Mouse (Mus musculus): ENCODE measurements around the gene Clgn. TPM values are rescaled to one million over a fixed set of nuclear protein-coding genes. Genes with fewer than 3 reads are reported as not detected.

Gene Clgn
- polyA plus RNA-seq, 1 experiment = not detected

- no peak for TF ChIP-seq GATA1 (IDR thresholded peaks at IDR 0.05; ENCODE audit: low read length)
These were observed 18.8 kb downstream of the Clgn start for GRCm38 (mm10) chr8:83408496-83408895.

GRCm38 (mm10) chr8:83416878-83417277 is 27.2 kb downstream of the Clgn start:
- TF ChIP-seq GATA1 (IDR thresholded peaks at IDR 0.05; ENCODE audit: low read length) = no peak

GRCm38 (mm10) chr8:83417970-83418369 is 28.3 kb downstream of the Clgn start:
- TF ChIP-seq GATA1 (IDR thresholded peaks at IDR 0.05; ENCODE audit: low read length) = no peak

GRCm38 (mm10) chr8:83418805-83419516 is 29.3 kb downstream of the Clgn start:
- TF ChIP-seq GATA1 (IDR thresholded peaks at IDR 0.05; ENCODE audit: low read length) = no peak

- no peak for TF ChIP-seq GATA1 (IDR thresholded peaks at IDR 0.05; ENCODE audit: low read length)
These were observed 31.7 kb downstream of the Clgn start for GRCm38 (mm10) chr8:83421354-83421753.

GRCm38 (mm10) chr8:83423032-83423825 is 33.6 kb downstream of the Clgn start:
- peak; percentile 97 for TF ChIP-seq GATA1 (IDR thresholded peaks at IDR 0.05; ENCODE audit: low read length)

GRCm38 (mm10) chr8:83425202-83425601 is 35.5 kb downstream of the Clgn start:
- no peak for TF ChIP-seq GATA1 (IDR thresholded peaks at IDR 0.05; ENCODE audit: low read length)

- no peak for TF ChIP-seq GATA1 (IDR thresholded peaks at IDR 0.05; ENCODE audit: low read length)
These were observed 36.6 kb downstream of the Clgn start for GRCm38 (mm10) chr8:83426104-83426759.

- no peak for TF ChIP-seq GATA1 (IDR thresholded peaks at IDR 0.05; ENCODE audit: low read length)
These were observed 37.3 kb downstream of the Clgn start for GRCm38 (mm10) chr8:83426949-83427348.

GRCm38 (mm10) chr8:83429071-83429524 is 39.4 kb downstream of the Clgn start:
- peak; percentile 30 for TF ChIP-seq GATA1 (IDR thresholded peaks at IDR 0.05; ENCODE audit: low read length)

GRCm38 (mm10) chr8:83437077-83437476 is 47.4 kb downstream of the Clgn start:
- no peak for TF ChIP-seq GATA1 (IDR thresholded peaks at IDR 0.05; ENCODE audit: low read length)

- no peak for TF ChIP-seq GATA1 (IDR thresholded peaks at IDR 0.05; ENCODE audit: low read length)
These were observed 52.1 kb downstream of the Clgn start for GRCm38 (mm10) chr8:83441656-83442242.

GRCm38 (mm10) chr8:83442243-83443051 is 52.8 kb downstream of the Clgn start:
- no peak for TF ChIP-seq GATA1 (IDR thresholded peaks at IDR 0.05; ENCODE audit: low read length)

- no peak for TF ChIP-seq GATA1 (IDR thresholded peaks at IDR 0.05; ENCODE audit: low read length)
These were observed 53.4 kb downstream of the Clgn start for GRCm38 (mm10) chr8:83443052-83443400.

GRCm38 (mm10) chr8:83449960-83450359 is 60.3 kb downstream of the Clgn start:
- TF ChIP-seq GATA1 (IDR thresholded peaks at IDR 0.05; ENCODE audit: low read length) = no peak

Measured in G1E-ER4 (cell line).